Mouse (Mus musculus) lung, postnatal 10 days (tissue): ENCODE data around the gene Slc37a1.
"Not testable (repeated sequence)": the region's sequence is repeated elsewhere in the genome, so short reads cannot be mapped to it uniquely, and the experiment has no call there.

ENCODE experiments used
- DNase-seq: peaks from one replicate; pipeline ENCODE4 v3.0.0; 2021

Slc37a1 gene

DNA sequence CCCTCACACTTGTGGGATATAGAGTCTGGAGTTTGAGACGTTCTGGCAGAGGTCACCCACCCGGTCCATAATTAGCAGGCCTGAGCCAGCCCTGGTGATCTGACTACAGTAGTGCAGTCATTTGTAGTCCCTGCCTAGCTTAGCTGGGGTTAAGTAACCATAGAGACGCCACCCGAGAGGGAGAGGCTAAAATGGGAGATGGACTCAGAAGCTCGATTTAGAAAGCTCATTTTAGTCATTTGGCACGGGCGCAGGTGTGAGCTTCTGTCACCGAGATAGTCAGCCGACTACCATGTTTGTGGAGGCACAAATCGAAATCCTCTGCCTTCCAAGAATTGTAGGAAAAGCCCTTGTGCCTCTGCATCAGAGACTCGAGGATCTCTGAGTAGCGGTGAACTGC, 34.8 kb downstream of the Slc37a1 start:
- no peak for DNase-seq

DNA sequence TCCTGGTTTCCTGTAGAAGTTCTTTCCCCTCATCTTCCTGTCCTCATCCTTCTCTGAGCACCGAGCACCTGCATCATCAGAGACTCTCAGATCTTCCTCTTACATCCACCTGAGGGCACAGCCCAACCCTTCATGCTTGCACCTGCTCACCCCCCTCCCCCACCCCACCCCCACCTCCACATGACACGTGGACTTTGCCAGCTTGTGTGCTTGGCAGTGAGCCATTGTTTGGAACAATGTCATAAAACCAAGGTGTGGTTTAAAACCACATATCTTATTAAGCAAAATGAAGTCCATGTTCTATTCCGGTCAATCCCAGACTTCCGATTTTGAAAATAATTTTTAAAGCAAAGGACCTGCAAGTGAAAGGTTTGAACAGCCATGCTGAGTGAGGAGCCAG, 35.9 kb downstream of the Slc37a1 start:
- DNase-seq = no peak

DNA sequence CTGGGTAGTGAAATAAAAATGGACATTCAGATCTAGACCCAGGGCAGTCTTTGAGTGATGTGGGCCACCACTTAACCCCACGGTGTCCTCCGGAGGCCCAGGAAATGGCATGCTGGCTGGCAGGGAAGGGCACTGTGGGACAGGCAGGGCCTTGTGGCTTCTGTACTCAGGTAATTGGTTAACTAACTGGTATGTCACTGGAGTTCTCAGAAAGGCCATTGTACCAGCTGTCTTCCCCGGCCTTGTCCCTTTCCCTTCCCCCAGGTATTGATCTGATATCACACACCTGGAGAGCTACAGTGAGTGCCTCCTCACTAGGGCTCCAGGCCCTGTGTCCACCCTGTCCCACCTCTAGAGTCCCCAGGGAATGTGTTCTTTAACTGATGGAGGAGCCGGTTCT, 36.8 kb downstream of the Slc37a1 start:
- DNase-seq = no peak

DNA sequence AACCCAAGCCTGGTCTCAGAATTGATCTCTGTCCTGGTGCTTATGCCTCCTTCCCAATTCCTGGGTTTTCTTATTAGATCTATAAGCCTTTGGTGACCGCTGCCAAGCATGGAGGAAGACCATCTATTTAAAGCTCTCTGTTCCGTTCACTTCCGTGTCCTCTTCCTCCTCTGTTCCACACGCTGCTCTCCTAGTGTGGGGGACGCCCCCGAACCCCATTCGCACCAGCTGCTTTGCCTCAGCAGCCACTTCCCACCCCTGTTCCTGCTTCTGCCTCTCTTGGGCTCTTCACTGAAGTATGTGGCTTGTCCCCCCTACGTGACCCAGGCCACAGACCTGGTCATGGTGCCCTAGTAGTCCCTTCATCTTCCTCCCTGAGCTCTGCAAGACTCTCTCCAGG, 37.6 kb downstream of the Slc37a1 start:
- no peak for DNase-seq

DNA sequence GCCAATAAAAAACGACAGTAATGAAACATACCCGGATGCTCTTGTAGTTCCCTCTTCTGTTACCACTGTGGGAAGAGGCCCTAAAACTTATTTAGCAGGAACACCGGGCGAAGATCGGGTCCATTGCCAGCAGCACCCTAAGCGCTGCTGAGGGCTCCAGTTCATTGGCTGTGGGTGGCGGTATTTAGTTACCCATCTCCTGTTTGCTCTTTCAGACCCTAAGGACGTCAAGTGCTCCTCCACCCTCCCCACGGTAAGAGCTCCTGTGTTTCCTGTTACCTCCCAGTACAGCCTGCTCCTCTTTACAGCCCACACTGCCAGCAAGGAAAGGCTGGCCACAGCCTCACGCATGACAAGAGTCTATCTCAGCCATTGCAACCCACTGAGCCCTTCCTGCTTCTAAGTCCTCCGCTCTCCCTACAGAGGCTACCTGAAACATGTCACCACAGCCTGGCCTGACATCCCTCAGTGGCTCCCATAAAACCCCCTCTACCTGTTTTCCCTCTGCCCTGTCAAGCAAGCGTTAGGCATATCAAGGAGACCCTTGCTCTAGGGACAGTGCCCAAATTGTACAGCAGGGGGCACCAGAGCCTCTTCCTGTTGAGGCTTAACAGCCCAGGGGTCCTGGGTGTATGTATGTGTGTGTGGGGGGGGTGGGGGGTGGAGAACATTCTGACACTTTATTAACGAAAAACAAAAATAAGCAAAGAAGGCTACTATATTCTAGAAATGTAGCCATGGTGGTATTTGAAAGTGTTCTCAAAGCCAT, 39.0 kb downstream of the Slc37a1 start:
- DNase-seq = peak; percentile 59

DNA sequence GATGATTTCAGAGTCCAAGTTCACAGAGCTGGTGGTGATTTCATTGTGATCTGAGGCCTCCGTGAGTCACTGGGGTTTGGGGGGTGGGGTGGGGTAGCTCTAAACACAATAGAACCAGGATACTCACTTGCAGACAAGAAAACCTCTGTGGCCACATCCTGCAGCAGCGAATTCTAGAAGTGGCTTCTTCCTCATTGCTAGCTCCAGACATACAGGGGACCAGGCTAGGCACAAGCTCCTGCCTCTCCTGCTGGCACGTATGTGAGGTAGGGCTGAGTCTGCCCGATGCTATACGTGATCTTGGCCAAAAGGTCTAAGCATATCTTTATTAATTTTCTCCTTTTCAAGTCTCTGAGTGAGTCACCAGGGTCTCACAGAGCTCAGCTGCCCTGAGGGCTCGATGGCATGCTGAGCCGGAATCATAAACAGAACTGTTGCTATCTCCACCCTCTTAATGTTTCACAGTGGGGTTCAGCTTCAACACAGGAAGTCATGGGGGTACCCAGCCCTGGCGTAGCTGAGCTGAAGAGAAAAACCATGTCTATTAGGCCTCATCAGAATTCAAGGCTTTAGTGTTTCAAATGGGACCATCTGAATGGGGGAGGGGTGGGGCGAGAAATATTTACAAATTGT, 39.7 kb downstream of the Slc37a1 start:
- DNase-seq = no peak

DNA sequence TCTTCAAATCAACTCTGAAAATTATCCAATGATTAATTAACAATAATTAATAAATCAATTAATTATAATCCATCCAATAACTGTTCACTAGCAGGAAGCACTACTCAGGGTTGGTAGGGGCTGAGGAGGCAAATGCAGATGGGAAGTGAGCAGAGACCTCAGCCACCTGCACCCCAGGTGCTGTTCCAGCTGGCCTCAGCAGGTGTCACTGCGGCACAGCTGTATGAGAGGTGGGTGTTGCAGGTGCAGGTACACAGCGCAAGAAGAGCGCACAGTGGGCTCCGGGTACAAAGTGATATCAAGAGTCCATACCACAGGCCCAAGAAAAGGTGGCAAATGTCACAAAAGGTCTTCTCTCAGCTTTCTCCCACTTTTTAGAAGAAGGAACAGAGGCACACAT, 41.9 kb downstream of the Slc37a1 start:
- DNase-seq = no peak

DNA sequence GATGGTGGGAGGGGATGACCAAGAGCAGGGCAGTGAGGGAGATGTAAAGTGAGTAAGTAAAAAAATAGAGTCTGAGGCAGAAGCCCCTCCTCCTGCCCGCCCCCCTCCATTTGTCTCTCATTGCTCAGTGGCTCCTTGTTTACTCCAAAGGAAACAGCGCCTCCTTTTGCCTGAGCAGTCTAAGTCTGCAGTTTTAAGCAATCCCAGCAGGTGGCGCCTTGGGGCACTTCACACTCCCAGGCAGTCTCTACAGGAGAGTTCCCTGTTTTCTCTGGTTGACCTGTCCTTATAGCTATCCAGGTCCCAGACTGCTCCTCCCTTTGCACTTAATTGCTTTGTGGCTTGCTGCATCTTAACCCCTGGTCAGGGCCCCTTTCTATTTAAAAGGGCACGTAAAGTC, 44.0 kb downstream of the Slc37a1 start:
- DNase-seq = peak; percentile 81

DNA sequence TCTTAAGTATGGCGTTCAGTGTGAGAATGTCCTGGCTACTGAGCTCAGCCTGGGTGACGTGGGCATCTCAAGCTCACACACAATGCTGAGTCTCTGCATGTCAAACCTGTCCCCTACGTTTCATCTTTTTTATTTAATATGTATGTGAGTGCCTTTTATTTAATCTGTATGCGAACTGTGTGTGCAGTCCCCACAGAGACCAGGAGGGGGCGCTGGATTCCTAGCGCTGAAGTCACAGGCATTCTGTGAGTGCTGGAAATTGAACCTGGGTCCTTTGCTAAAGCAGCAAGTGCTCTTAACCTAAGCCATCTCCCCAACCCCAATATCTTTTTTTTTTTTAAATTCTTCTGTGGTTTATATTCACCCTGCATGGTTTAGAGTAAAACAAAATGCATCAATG, 44.7 kb downstream of the Slc37a1 start:
- no peak for DNase-seq

DNA sequence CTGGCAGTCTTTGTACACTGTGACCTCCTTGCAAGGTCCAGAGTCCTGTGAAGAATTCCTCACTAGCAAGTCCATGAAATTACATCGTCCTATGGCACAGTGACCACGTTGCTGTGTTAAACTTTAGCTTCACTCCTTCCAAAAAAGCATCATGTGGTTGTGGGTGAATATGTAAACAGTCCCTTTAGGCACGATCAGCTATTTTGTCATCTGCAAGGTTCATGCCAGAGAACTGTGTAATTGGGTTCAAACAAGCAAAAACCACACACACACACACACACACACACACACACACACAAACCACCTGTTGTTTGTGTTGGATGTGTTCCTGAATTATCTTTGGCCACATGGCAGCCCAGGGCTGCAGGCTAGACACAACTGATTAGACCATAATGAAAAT, 45.3 kb downstream of the Slc37a1 start:
- DNase-seq = no peak

DNA sequence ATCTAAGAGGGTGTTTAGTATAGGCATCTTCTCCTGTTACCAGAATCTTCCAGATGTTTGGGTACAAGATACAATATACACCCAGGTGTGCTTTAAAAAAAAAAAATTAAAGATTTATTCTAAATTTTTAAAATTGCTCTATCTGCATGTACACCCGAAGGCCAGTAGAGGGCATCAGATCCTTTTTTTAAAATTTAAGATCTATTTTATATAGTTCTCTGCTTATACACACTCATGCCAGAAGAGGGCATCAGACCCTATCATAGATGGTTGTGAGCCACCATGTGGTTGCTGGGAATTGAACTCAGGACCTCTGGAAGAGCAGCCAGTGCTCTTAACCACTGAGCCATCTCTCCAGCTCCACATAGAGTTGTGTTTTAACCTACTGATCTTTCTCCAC, 45.7 kb downstream of the Slc37a1 start:
- DNase-seq = no peak

DNA sequence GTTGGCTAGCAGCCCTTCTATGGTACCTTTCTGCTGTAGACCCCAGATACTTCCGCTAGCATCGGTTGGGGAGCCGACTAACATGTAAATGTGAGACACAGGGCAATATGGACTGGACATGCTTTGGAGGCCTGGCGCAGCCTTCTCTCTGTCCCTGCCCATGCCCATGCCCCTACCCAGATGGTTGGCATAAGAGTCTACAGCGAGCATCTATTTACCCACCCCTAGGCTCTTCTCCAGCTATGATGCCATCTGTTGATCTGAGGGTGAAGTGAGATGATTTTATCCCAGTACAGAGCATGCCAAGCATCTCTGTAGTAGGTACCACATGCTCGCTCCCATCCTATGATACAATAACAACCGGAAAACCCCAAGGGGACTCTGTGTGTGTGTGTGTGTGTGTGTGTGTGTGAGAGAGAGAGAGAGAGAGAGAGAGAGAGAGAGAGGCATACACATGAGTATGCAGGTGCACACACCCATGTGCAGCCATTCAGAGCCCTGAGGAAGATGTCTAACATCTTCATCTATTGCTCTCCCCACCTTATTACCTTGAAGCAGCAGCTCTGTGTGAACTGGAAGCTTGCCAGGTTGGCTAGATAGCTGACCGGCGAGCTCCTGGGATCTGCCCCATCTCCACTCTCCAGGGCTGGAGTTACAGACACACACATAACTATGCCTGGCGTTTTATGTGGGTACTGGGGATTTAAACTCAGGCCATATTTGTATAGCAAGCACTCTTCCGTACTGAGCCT, 48.1 kb downstream of the Slc37a1 start:
- no peak for DNase-seq

DNA sequence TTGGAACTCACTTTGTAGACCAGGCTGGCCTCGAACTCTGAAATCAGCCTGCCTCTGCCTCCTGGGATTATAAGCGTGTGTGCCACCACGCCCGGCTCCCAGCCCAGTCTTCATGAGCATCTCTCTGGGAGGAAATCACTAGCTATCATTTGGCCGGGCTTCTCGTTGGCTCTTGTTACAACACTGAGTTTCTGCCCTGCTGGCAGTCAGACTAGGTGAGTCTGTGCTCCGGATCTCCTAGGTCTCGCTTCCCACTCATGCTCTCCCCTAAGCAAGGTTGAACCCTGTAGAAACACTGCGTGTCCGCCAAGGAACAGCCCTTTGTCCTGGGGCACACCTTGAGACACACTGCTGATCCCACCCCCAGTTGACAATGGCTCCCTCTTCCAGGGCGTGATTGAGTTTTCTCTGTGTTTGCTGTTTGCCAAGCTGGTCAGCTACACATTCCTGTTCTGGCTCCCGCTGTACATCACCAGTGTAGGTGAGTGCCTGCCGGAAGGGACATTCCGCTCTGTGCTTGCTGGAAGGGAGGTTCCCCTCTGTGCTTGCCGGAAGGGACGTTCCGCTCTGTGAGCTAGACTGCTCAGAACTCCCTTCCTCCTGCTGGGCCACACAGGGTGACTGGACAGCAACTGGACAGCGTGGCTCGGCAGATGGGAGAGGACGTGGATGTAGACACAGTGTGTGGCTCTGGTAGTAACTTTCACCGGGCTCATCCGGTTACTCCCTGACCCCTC, 48.9 kb downstream of the Slc37a1 start:
- DNase-seq = no peak

DNA sequence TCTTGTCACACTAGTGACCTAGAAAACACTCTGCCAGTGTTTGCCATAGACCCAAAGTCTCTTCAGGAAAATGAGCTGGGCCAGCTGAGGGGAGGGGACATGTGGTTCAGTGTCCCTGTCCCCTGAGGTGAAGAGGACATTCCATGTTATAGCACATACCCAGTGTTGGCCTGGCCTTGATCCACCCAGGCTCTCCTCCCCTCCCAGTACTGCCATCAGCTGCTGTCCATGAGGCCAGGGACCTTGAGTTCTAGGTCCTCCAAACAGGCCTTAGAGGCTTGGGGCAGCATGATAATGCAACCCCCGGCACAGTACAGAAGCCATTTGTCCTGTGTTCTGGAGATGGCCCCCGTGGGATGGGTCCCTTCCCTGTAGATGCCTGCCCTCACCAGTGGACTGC, 53.2 kb downstream of the Slc37a1 start:
- no peak for DNase-seq

DNA sequence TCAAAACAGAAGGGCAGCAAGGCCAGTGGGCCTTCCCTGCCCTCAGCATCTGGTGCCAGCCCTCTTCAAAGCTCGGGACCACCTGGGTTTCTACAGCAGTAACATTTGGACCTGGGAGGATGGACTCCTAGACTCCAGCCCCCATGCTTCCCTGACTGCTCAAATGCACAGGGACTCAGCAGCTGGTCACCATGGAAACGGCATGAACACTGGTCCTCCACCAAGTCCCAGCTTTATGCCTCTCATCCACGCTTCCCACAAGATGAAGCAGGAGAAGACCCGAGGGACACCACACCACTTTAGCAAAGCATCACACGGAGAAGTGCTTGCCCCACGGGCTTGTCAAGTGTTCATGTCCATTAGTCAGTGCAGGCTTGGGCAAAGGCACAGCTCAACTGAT, 55.6 kb downstream of the Slc37a1 start:
- DNase-seq = no peak

DNA sequence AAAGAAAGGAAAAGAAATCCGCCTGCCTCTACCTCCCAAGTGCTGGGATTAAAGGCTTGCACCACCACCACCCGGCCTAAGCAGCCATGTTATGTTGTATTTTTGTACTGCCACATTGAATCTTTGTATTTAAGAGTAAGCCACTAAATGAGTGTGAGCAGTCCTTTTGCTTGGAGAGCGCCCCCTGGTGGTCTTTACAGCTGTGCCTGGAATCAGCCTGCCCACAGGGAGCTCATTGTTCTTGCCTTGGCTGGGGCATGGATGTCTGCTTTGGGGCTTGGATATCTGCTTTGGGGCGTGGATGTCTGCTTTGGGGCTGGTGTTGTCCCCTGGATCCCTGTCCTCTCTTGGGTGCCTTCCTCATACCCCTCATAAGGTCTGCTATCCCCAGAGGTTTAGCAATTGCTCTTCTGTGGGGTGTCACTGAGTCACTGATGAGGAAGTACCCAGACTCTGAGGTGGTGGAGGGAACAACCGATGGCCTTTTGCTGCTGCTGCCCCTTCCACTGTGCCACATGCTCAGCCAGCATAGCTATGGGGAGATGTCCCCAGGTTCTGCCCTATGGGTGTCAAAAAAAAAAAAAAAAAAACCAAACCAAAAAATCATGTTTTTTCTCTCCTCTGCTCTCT, 57.7 kb downstream of the Slc37a1 start:
- DNase-seq = peak; percentile 84

DNA sequence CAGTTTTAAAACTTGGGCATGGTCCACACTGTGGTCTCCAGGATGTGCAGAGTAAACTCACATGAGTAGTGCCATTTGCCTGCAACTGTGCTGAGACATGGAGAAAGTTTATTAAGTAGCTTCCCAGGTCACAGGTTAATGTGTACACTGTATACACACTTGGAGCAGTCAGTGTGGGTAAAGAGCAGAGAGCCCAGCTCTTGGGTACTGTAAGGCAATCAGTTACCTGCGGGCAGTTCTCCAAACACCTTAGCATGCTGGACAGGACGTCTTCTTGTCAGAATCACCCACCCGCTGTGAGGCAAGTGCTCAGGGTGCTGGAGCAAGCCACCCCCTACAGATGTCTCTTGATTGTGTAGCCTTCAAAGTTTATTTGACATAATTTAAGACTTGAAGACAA, 58.2 kb downstream of the Slc37a1 start:
- no peak for DNase-seq

DNA sequence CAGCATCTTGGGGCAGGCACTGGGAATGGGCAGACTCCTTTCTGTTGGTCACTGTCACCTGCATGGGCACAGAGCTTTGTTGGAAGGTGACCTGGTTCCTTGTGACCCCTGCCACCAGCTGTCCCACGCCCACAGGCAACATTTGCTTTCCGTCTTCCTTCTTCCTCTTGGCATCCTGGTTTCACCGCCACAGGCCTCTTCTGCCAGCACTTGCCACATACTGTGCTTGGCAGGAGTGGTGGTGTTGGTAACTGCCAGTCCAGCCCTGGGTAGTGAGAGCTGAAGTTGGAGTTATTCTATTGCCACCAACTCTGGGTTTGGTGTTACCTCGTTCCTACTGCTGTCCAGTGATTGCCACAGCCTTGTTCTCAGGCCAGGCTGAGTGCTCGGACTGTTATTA, 61.5 kb downstream of the Slc37a1 start:
- DNase-seq = no peak

DNA sequence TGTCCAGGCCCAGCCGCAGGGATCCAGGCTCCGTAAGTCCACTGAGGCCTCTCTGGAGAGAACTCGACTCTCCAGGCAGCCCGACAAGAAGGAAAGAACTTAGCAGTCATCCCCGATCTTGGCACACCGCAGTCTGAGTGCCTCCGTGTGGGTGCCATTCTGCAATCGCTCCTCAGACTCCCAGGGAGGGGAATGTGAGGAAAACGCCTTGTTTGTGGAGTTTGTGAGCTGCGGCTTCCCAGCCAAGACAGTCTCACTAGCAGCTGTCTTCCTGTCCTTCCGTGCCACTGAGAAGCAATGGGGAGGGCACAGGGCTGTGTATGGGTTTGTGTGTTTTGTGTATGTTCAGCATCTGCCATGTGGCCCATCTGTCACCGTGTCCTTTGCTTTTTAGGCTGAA, 62.8 kb downstream of the Slc37a1 start:
- DNase-seq = no peak

DNA sequence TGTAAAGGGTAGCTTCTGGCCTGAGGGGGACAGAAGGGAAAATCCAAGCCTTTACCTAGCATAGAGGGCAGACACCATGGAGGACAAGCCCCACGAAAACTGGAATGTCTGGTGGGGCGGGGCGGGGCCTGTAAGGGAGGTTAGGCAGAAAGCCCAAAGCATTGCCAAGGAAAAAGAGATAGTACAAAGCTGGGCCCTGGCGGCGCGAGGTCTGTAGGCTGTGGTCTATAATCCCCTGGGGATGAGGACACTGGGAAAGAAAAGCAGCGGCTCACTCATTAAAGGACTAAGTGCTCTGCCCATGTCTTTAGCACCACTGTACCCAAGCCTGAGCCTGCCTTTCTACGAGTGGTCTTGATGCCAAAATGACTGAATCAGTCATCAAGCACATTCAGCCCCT, 65.4 kb downstream of the Slc37a1 start:
- no peak for DNase-seq

DNA sequence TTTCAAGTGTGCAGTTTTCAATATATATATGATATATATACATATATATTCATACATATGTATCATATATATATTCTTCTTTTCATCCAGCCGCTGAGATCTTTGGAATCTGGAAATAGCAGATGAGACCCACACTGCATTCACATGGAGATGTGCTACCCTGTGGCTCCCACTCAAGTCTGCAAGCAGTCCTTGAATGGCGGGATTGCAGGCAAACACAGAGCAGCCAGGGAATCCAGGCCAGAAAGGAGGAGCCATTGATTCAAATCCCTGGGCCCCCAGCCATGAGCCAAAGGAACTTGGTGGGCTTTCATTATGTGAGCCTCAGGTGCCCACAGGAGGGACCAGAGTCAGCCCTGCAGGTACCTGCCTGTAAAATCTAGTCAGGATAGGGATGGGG, 66.7 kb downstream of the Slc37a1 start:
- no peak for DNase-seq

DNA sequence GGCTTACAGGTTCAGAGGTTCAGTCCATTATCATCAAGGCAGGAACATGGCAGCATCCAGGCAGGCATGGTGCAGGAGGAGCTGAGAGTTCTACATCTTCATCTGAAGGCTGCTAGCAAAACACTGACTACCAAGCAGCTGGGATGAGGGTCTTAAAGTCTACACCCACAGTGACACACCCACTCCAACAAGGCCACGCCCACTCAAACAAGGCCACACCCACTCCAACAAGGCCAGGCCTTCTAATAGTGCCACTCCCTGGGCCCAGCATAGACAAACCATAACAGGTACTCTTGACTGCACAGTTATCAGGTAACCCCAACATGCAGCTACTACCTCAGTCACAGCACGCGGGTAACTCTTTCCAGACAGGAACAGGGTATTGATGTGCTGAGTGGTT, 68.1 kb downstream of the Slc37a1 start:
- DNase-seq = not testable (repeated sequence)
